ENCODE assay signal across 24 mouse cellular contexts in the genomic region with DNA sequence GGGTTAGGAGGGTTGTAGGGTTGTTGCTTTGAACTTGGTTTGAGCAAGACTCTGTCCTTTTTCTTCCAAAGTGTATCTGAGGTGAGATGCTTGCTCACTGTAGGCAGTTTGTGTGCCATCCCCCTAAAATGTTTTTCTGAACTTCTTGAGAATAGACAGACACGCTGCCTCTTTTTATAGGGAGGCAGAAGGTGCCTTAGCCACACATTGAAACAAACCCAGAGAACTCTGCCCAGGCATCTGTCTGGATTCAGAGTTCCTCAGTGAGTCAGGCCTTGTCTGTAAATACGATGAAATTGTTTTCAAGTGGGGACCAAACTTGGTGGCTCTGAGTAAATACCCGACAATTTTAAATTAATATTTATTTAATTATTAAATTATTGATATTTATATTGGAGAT. TPM values are rescaled to one million over a fixed set of nuclear protein-coding genes. Genes with fewer than 3 reads are reported as not detected.
DNase-seq lines count a peak whose midpoint lies in the region; ATAC-seq and TF ChIP-seq lines count a peak whose summit lies in the region.
"Had no signal": no experiment of that assay in that cellular context is flagged by ENCODE, and none has a peak within 500 bp of the region (broad histone marks: within the 10 kb centered on the region; RNA-seq: fewer than 3 reads in every experiment).

No protein-coding gene starts in this region.

- no peak overlapping the region for H3K4me3 ChIP-seq in left cerebral cortex, adult 2 months
- H3K4me3 ChIP-seq in embryonic fibroblast, embryonic 13.5 days (ENCODE audit: insufficient read depth, low read length) = no peak overlapping the region
- H3K4me3 ChIP-seq: embryonic facial prominence, embryonic 13.5 days; embryonic facial prominence, embryonic 15.5 days; forebrain, embryonic 13.5 days; forebrain, embryonic 15.5 days had no signal

- no peaks in the 10 kb centered on the region for H3K4me1 ChIP-seq in embryonic fibroblast, embryonic 13.5 days (ENCODE audit: control insufficient read depth, insufficient read depth, low read length)
- H3K4me1 ChIP-seq: embryonic facial prominence, embryonic 13.5 days; embryonic facial prominence, embryonic 15.5 days; forebrain, embryonic 13.5 days had no signal

- ATAC-seq in frontal cortex, adult (ENCODE audit: low TSS enrichment) = 0 out of 2 replicates have a peak, but pooled peaks have one; percentile 1
- ATAC-seq: activated CD4-positive, CD25-positive, alpha-beta regulatory T cell, adult 4 months; CD4-positive, CD25-positive, alpha-beta regulatory T cell, adult 4 months; forebrain, embryonic 13.5 days; forebrain, embryonic 15.5 days; Patski had no signal

- no peak for TF ChIP-seq CTCF in left cerebral cortex, adult 2 months (IDR thresholded peaks at IDR 0.05)
- no peak for TF ChIP-seq CTCF in embryonic fibroblast, embryonic 13.5 days (IDR thresholded peaks at IDR 0.05; ENCODE audit: borderline replicate concordance, insufficient read depth, low read length)

- peak overlapping the region; percentile 72 for H3K27ac ChIP-seq in left cerebral cortex, adult 2 months
- peak overlapping the region; percentile 44; the same call in 1 of the 2 replicates for H3K27ac ChIP-seq in embryonic fibroblast, embryonic 13.5 days (ENCODE audit: insufficient read depth, low read length)
- H3K27ac ChIP-seq: embryonic facial prominence, embryonic 13.5 days; embryonic facial prominence, embryonic 15.5 days; forebrain, embryonic 13.5 days had no signal

- intact Hi-C loops in left cerebral cortex, adult 2 months (cut with DNase I) = loop anchor here (5.0 kb wide), 1 partner anchor 246 kb away; no protein-coding TSS in a partner anchor
- intact Hi-C loops in left cerebral cortex, postnatal 10 days (cut with DNase I) = no loop called here

- TF ChIP-seq POLR2A in embryonic fibroblast, embryonic 13.5 days (IDR thresholded peaks at IDR 0.05; ENCODE audit: low read depth, low read length) = no peak

- DNase-seq in frontal cortex, adult 2 months (ENCODE audit: extremely low spot score in 1 of 2, low spot score in 1 of 2) = no peak
- DNase-seq in left cerebral cortex, adult 2 months (ENCODE audit: extremely low spot score in 1 of 2, low spot score in 2 of 2) = no peak
- no peak for DNase-seq in left cerebral cortex, postnatal 10 days (ENCODE audit: extremely low spot score in 1 of 2, low spot score in 2 of 2)
- peak; percentile 82 for DNase-seq in brain, adult 2 months (ENCODE audit: low read depth, low spot score)
- no peak for DNase-seq in urinary bladder, adult 2 months (ENCODE audit: low spot score)
- DNase-seq: adrenal gland, adult 8-10 months; cerebellum, adult 11 months; cerebellum, adult 8-10 months; cerebellum, adult 9-11 months had no signal

RNA-seq across cellular contexts. Expression of a gene that starts 33.8 kb away (rescaled TPM):
- 1.4 and 2.0 TPM in 2 replicates for polyA plus RNA-seq in frontal cortex, adult 2 months (2012; rRNA removed)
- under 1 TPM in 1 of 2 experiments, not detected in 1; 0.77 TPM for total RNA-seq in left cerebral cortex, adult 2 months (2021)
- 1 to 10 TPM; 1.3 to 2.5 TPM for total RNA-seq in left cerebral cortex, postnatal 10 days (2021)
- polyA plus RNA-seq in embryonic fibroblast, embryonic 13.5 days (2011; ENCODE audit: insufficient read length, low read depth, missing spikeins) = 1.4 TPM in 1 of 2 replicates, not detected in the other
- polyA plus RNA-seq in urinary bladder, adult 2 months (2012; rRNA removed) = 0.25 and 0.74 TPM in 2 replicates
- total RNA-seq: adrenal gland, adult 18-20 months; adrenal gland, postnatal 14 days; CH12.LX; G1E had no signal
- polyA plus RNA-seq: activated CD4-positive, CD25-positive, alpha-beta regulatory T cell, adult 4 months; CD4-positive, CD25-positive, alpha-beta regulatory T cell, adult 4 months; embryonic facial prominence, embryonic 11.5 days; forebrain, embryonic 11.5 days; G1E had no signal

RNA-seq across cellular contexts. Expression of a gene that starts 59.0 kb away (rescaled TPM):
- 5.9 and 7.3 TPM in 2 replicates for polyA plus RNA-seq in frontal cortex, adult 2 months (2012; rRNA removed)
- 1 to 10 TPM; 5.8 to 6.3 TPM for total RNA-seq in left cerebral cortex, adult 2 months (2021)
- 1 to 10 TPM; 5.9 to 6.1 TPM for total RNA-seq in left cerebral cortex, postnatal 10 days (2021)
- 7.9 and 10.7 TPM in 2 replicates for polyA plus RNA-seq in embryonic fibroblast, embryonic 13.5 days (2011; ENCODE audit: insufficient read length, low read depth, missing spikeins)
- polyA plus RNA-seq in urinary bladder, adult 2 months (2012; rRNA removed) = 9.1 and 9.9 TPM in 2 replicates
